Mouse (Mus musculus) C2C12 (cell line): ENCODE results near the gene Fxyd1. TPM values are rescaled to one million over a fixed set of nuclear protein-coding genes. Genes with fewer than 3 reads are reported as not detected.

Experiments
- H3K27me3 ChIP-seq: one replicate; pipeline ENCODE4 v1.6.1; 2011; ENCODE audit not compliant: control insufficient read depth, insufficient read depth, insufficient read length
- H3K36me3 ChIP-seq: one replicate; pipeline ENCODE4 v1.6.1; 2011; ENCODE audit not compliant: control insufficient read depth, insufficient read depth
- H3K4me3 ChIP-seq: one replicate; pipeline ENCODE4 v1.5.1; 2011; ENCODE audit warnings: mild to moderate bottlenecking, control low read depth; ENCODE audit not compliant: poor library complexity, insufficient read depth, severe bottlenecking
- H3K79me2 ChIP-seq: one replicate; pipeline ENCODE4 v1.6.1; 2011; ENCODE audit not compliant: control insufficient read depth, insufficient read depth
- H3K79me3 ChIP-seq: one replicate; pipeline ENCODE4 v1.6.1; 2011; ENCODE audit warnings: low read depth, control low read depth
- H3ac ChIP-seq: one replicate; pipeline ENCODE3; 2011; ENCODE audit warnings: low read depth; ENCODE audit not compliant: control insufficient read depth, insufficient read length
- CEBPB ChIP-seq: IDR thresholded peaks from one replicate; pipeline ENCODE4 v1.6.1; 2011; ENCODE audit warnings: low read depth, mild to moderate bottlenecking, control low read depth, moderate library complexity
- CTCF ChIP-seq: IDR thresholded peaks from one replicate; pipeline ENCODE4 v1.5.1; 2011; ENCODE audit not compliant: control insufficient read depth, insufficient read depth, insufficient read length
- FOSL1 ChIP-seq: IDR thresholded peaks from one replicate; pipeline ENCODE4 v1.8.0; 2011; ENCODE audit warnings: mild to moderate bottlenecking, low read length; ENCODE audit not compliant: poor library complexity, insufficient read depth, severe bottlenecking
- MAX ChIP-seq: IDR thresholded peaks from one replicate; pipeline ENCODE4 v1.6.1; 2011; ENCODE audit warnings: mild to moderate bottlenecking, control low read depth
- MYOD1 ChIP-seq: IDR thresholded peaks from one replicate; pipeline ENCODE4 v1.6.1; 2011; ENCODE audit warnings: low read depth; ENCODE audit not compliant: control insufficient read depth, insufficient read length
- MYOG ChIP-seq: IDR thresholded peaks from one replicate; pipeline ENCODE4 v1.6.1; 2011; ENCODE audit not compliant: control insufficient read depth, insufficient read length; ENCODE audit errors: extremely low read depth
- USF1 ChIP-seq: IDR thresholded peaks from one replicate; pipeline ENCODE4 v1.6.1; 2011; ENCODE audit warnings: low read depth, mild to moderate bottlenecking, control low read depth, moderate library complexity
- polyA plus RNA-seq: library from polyadenylated mRNA; unstranded; fragments of >200 nt; fragmentation: generic; extraction: Trizol; gene quantifications from one replicate; pipeline ENCODE4 v1.2.1, GENCODE M21; 2012; ENCODE audit warnings: missing spikeins

Gene Fxyd1
- polyA plus RNA-seq, 1 experiment, result 0.55 TPM

- Histone ChIP-seq H3K4me3 (no peak overlapping the region), H3K79me3 (no peaks in the 10 kb centered on the region), H3K79me2 (no peaks in the 10 kb centered on the region), H3K36me3 (no peaks in the 10 kb centered on the region), H3ac (no peak overlapping the region), H3K27me3 (peaks cover 32% of the 10 kb centered on the region)
- TF ChIP-seq CEBPB (no peak), MYOD1 (no peak), USF1 (no peak), FOSL1 (no peak), MYOG (no peak), CTCF (no peak), MAX (no peak)
Measured at GRCm38 (mm10) chr7:31098697-31099611, 42.0 kb upstream of the Fxyd1 start.

GRCm38 (mm10) chr7:31097583-31098248 is 40.7 kb upstream of the Fxyd1 start:
- Histone ChIP-seq H3K4me3 (no peak overlapping the region), H3ac (no peak overlapping the region), H3K79me2 (no peaks in the 10 kb centered on the region), H3K79me3 (no peaks in the 10 kb centered on the region), H3K27me3 (peaks cover 28% of the 10 kb centered on the region), H3K36me3 (no peaks in the 10 kb centered on the region)
- TF ChIP-seq USF1 (no peak), CTCF (peak; percentile 86)

- no peaks in the 10 kb centered on the region for H3K79me2 ChIP-seq
Measured at GRCm38 (mm10) chr7:31096892-31097564, 40.0 kb upstream of the Fxyd1 start.

GRCm38 (mm10) chr7:31094774-31095501 is 37.9 kb upstream of the Fxyd1 start:
- Histone ChIP-seq H3K79me2 (no peaks in the 10 kb centered on the region), H3K27me3 (peaks cover 32% of the 10 kb centered on the region), H3K4me3 (no peak overlapping the region), H3K79me3 (no peaks in the 10 kb centered on the region), H3K36me3 (no peaks in the 10 kb centered on the region), H3ac (no peak overlapping the region)
- no peak for TF ChIP-seq MAX
- TF ChIP-seq USF1, result no peak
- no peak for TF ChIP-seq CTCF
- no peak for TF ChIP-seq CEBPB
- TF ChIP-seq FOSL1, result no peak
- no peak for TF ChIP-seq MYOG
- no peak for TF ChIP-seq MYOD1

More at GRCm38 (mm10) chr7:31096892-31097564, 40.0 kb upstream of the Fxyd1 start:
- Histone ChIP-seq H3K4me3 (no peak overlapping the region), H3ac (no peak overlapping the region), H3K36me3 (no peaks in the 10 kb centered on the region), H3K79me3 (no peaks in the 10 kb centered on the region), H3K27me3 (peaks cover 29% of the 10 kb centered on the region)
- no peak for TF ChIP-seq CEBPB
- no peak for TF ChIP-seq MYOD1
- no peak for TF ChIP-seq MYOG
- no peak for TF ChIP-seq MAX
- no peak for TF ChIP-seq FOSL1
- TF ChIP-seq CTCF, result no peak
- no peak for TF ChIP-seq USF1

- peaks cover 26% of the 10 kb centered on the region for H3K27me3 ChIP-seq
- no peaks in the 10 kb centered on the region for H3K36me3 ChIP-seq
- H3K4me3 ChIP-seq, result no peak overlapping the region
- no peak overlapping the region for H3ac ChIP-seq
- TF ChIP-seq MYOD1 (no peak), CTCF (no peak), MAX (no peak), MYOG (no peak), CEBPB (no peak), USF1 (no peak), FOSL1 (no peak)
- no peaks in the 10 kb centered on the region for H3K79me2 ChIP-seq
- H3K79me3 ChIP-seq, result no peaks in the 10 kb centered on the region
Measured at GRCm38 (mm10) chr7:31089721-31090120, 32.7 kb upstream of the Fxyd1 start.
